Mouse (Mus musculus) thymus, adult 2 months (tissue): ENCODE measurements around the gene Smarcal1.

ENCODE experiments used
- CTCF ChIP-seq: fragments of 200-500 bp; IDR thresholded peaks from 2 replicates; pipeline ENCODE4 v1.5.1; 2012; ENCODE audit warnings: mild to moderate bottlenecking, control low read depth, low read length, moderate library complexity, borderline replicate concordance; ENCODE audit not compliant: control insufficient read depth, poor library complexity, insufficient read depth; ENCODE audit errors: extremely low read depth
- POLR2A ChIP-seq: fragments of 200-500 bp; IDR thresholded peaks from 2 replicates; pipeline ENCODE4 v1.6.1; 2012; ENCODE audit warnings: mild to moderate bottlenecking, low read length, control low read depth, moderate library complexity; ENCODE audit not compliant: control insufficient read depth, poor library complexity, insufficient read depth; ENCODE audit errors: extremely low read depth

- TF ChIP-seq POLR2A (no peak), CTCF (no peak)
These were observed 4.7 kb upstream of the Smarcal1 start for GRCm38 (mm10) chr1:72578351-72578750.
